Mouse (Mus musculus) gastrocnemius, adult 2 months (tissue): ENCODE data around the gene Bag3. TPM values are rescaled to one million over a fixed set of nuclear protein-coding genes. Genes with fewer than 3 reads are reported as not detected.

Experiments
- DNase-seq: peaks from one replicate; pipeline ENCODE4 v3.0.0; 2022
- H3K27ac ChIP-seq: fragments of 200-600 bp; 2 replicates; pipeline ENCODE4 v1.8.1; 2022; ENCODE audit warnings: mild to moderate bottlenecking
- H3K4me3 ChIP-seq: fragments of 200-600 bp; 2 replicates; pipeline ENCODE4 v1.8.1; 2022; ENCODE audit warnings: mild to moderate bottlenecking, moderate library complexity
- CTCF ChIP-seq: fragments of 200-600 bp; IDR thresholded peaks from 2 replicates; pipeline ENCODE4 v1.8.1; 2022; ENCODE audit warnings: antibody characterized with exemption, mild to moderate bottlenecking, moderate library complexity
- intact Hi-C: fragments of 180-260 bp; cut with DNase I; formaldehyde crosslinking; loops from one replicate; pipeline ENCODE4 v1.15.1; 2025
- total RNA-seq, 2 experiments: library from RNA; stranded (reverse); gene quantifications; 2 replicates each; pipeline ENCODE4 v1.2.3; 2021

Gene Bag3
- total RNA-seq, 2 experiments from 2014 or later: 133 to 186 TPM

DNA sequence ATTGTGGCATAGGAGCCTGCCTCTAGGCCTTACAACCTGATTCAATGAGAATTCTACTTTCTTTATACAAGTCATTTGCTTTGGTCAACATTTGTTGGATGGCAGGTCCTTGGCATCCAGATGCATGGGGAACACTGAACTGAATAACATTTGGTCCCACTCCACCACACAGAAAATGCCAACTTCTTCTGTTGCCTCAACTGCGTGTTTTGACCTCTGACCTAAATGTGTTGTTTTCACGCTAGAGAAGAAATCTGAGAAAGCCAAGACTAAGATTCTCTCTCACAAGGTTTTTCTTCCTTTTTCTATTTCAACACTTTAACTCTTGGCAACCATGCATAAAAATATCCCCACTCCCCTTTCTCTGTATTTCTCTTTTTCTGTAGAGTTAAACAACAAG, 52.4 kb downstream of the Bag3 start:
- no peak for TF ChIP-seq CTCF
- intact Hi-C loops: no loop called here
- no peak for DNase-seq
- H3K27ac ChIP-seq: no peak overlapping the region
- H3K4me3 ChIP-seq: no peak overlapping the region

DNA sequence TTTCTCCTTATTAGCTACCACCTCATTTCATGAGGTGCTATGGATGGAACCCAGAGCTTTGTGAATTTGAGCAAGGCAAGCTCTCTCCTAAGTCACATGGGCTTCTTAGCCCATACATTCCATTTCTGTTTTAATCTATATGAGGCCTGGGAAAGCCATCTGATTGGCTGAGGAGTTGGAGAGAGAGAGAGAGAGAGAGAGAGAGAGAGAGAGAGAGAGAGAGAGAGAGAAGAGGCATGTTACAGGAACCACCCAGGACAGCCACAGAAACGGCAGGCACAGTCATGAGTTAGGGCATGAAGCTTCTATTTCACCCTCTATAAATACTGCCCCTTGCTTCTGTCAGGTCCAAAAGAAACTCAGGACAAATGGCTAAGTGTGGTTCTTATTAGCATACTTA, 54.2 kb downstream of the Bag3 start:
- no peak for DNase-seq
- TF ChIP-seq CTCF: no peak
- Histone ChIP-seq H3K4me3 (no peak overlapping the region), H3K27ac (no peak overlapping the region)
- intact Hi-C loops: no loop called here

DNA sequence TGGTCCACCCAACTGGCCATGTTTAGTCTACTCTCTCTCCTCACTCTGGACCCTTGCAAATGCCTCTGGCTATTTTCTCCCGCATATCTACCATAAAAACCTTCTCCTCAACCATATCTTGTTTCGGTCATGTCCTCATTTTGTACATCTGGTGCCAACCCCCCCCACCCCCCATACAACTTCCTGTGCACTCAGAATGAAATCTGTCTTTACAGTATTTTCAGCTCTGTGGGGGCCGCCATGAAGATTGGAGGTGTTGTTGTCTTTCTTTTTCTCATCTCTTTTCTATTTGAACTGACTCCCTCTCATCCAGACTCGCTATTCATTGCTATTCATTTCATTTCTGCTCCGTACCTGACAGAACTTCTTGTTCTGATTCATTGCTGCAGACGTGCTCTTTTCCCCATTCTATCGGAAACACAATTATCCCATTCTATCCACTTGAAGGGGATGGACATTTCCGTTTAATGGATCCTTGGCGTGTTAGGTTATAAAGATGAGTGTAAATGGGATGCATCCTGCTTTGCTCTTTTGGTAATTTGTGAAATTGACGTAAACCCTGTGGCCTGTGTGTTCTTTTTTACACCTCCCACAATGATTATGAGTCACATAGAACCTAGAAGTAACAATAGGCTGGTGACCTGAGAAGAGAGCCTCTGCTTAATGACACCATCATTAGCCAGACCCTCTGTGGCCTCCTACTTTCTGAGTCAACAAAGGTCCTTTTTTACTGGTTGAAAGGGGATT, 55.0 kb downstream of the Bag3 start:
- TF ChIP-seq CTCF: no peak
- intact Hi-C loops: no loop called here
- Histone ChIP-seq H3K4me3 (no peak overlapping the region), H3K27ac (no peak overlapping the region)
- no peak for DNase-seq

DNA sequence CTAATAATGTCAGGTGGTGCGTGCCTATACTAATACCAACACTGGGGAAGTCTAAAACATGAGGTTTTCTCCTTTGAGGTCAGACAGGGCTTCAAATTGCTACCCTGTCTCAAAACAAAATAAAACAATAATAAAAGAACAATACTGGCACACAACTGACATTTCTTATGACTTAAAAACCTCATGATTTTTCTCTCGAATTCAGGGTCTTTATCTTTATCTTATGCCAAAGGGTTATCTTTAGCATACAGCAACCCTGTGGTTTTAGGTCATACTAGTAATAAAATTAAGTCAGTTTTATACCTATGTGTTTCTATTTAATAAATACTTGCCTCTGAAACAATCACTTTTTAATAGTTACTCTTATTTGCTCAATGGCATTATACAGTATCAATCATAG, 56.0 kb downstream of the Bag3 start:
- TF ChIP-seq CTCF: no peak
- Histone ChIP-seq H3K4me3 (no peak overlapping the region), H3K27ac (no peak overlapping the region)
- no peak for DNase-seq
- intact Hi-C loops: no loop called here

DNA sequence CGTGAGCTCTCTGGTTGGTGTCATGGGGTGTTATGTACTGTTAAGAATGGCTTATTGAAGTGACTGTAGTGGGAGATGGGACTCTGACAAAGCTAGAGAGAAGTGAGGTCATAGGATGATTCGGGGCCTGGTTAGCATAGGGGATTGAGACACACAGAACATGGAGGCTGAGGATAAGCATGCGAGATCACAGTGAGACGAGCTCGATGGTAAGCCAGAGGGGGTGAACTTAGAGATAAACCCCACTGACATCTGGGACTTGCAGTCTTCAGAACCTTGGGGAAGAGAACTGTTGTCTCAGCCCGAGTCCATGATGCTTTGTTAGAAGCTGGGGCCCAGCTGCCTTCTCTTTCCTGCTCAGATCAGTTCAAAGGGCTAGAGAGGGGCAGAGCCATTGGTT, 56.9 kb downstream of the Bag3 start:
- no peak for DNase-seq
- H3K4me3 ChIP-seq: no peak overlapping the region
- intact Hi-C loops: loop anchor here (5.0 kb wide), 1 partner anchor 92 kb away; no protein-coding TSS in a partner anchor
- H3K27ac ChIP-seq: no peak overlapping the region
- no peak for TF ChIP-seq CTCF

DNA sequence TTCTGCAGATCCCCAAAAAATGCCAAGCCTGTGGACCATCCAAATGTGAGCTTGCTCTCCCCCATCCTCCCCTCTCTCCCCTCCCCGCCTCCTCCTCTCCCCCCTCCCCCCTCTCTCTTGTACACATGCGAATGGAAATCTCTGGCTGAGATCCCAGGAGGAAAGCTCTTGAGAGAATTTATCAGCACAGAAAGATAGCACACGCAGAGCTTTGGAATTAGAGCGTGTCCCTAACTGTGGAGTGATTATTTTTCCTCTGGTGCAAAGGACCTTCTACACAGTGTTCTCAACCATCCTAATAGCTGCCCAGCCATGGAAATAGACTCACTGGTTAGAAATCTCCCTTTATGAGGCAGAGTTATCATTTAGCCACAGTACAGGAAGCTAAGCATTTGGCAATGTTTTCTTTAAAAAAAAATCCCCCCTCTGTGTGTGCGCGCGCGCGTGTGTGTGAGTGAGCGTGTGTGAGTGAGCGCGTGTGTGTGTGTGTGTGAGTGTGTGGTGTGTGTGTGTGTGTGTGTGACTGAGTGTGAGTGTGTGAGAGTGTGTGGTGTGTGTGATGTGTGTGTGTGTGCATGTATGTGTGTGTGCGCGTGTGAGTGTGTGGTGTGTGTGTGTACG, 58.6 kb downstream of the Bag3 start:
- DNase-seq: no peak
- no peak for TF ChIP-seq CTCF
- intact Hi-C loops: loop anchor here (5.0 kb wide), 1 partner anchor 90 kb away; no protein-coding TSS in a partner anchor
- Histone ChIP-seq H3K4me3 (no peak overlapping the region), H3K27ac (no peak overlapping the region)

DNA sequence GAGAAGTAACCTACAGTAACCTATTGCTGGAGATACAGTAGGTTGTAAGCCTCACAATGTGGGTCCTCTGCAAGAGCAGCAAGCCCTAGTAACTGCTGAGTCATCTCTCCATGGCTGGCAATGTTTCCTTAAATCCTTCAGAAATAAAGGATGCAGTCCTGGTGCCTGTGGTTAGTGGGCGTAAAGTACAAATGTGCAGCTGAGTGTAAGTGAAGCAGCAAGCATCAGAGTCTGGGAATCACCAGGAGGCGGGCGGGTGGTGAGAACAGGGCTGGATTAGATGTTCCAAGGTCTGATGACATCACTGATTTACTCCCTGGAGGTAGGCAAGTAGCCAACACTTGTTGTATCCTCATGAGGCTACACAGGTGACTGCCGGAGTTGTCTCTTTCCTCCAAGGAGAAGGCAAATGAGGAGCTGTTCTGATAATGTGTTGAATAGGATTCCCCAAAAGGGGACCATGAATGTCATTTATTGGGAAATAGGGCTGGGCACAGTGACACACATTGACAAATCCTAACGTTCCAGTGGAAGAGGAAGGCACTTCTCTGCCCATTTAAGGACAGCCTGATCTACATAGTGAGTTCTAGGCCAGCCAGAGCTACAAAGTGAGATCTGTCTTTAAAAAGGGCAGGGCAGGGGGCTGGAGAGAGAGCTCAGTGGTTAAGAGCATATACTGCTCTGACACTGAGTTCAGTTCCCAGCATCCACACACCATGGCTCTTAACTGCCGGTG, 60.0 kb downstream of the Bag3 start:
- Histone ChIP-seq H3K27ac (no peak overlapping the region), H3K4me3 (no peak overlapping the region)
- no peak for DNase-seq
- TF ChIP-seq CTCF: no peak
- intact Hi-C loops: loop anchor here (5.0 kb wide), 1 partner anchor 89 kb away; no protein-coding TSS in a partner anchor

DNA sequence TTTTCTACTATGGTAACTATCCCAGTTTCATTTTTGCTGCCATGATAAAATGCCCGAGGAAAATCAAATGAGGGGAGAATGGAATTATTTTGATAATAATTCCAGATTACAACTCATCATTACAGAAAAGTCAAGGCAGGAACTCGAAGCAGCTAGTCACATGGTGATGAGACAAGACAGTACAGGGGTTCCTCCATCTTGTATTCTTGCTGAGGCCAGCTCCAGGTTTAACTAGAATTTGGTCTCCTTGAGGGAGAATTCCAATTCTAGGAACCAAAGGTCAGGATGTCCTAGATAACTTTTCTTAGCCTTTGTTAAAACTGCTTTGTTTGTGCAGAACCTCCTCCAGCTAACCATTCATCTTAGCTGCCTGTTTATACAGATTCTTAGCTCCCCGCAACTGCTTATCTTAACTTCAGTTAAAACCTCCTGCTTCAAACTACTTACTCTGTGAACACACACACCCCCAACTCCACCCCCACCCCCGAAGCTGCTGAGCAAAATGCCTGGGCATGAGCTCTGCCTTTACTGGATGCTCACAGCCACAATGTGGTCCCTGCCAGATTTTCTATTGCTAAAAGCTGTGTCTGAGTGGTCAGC, 64.0 kb downstream of the Bag3 start:
- intact Hi-C loops: no loop called here
- TF ChIP-seq CTCF: no peak
- no peak overlapping the region for H3K27ac ChIP-seq

DNA sequence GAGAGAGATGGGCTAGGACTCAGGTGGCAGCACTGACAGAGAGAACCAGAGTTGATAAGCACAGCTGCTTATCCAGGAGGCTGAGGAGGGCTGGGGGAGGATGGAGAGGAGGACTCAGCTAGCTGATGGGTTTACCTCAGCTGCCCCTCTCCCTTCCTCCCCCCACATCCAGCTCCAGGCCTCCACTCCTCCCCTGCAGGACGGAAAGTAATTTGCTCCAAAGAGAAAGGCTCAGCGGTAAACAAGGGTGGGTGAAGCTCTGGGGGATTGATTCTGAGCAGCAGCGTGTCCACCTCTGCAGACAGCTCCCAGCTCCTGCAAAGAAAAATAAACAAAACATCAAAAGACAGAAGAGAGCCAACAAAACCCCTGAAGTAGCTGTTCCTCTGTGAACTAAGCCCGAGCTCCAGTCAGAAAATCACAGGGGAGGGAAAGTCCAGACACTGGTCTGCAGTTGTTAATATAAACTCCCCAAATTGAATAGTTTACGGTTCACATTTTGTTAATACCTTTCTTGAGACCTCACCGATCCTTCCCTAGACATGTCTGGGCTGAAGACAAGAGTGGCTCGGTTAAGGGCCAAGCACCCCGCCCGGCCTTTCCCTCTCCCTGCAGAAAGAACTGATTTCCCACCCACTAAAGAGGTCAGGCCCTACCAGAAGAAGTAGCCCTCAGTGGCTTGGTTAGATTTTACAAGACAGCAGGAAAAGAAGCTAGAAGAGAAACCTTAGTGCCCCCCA, 68.1 kb downstream of the Bag3 start:
- intact Hi-C loops: no loop called here
- peak; percentile 27 for DNase-seq
- Histone ChIP-seq H3K27ac (peak overlapping the region; percentile 85), H3K4me3 (peak overlapping the region; percentile 22; the same call in 1 of the 2 replicates)
- no peak for TF ChIP-seq CTCF

More for the DNA sequence above, 64.0 kb downstream of the Bag3 start:
- DNase-seq: no peak
- H3K4me3 ChIP-seq: no peak overlapping the region

DNA sequence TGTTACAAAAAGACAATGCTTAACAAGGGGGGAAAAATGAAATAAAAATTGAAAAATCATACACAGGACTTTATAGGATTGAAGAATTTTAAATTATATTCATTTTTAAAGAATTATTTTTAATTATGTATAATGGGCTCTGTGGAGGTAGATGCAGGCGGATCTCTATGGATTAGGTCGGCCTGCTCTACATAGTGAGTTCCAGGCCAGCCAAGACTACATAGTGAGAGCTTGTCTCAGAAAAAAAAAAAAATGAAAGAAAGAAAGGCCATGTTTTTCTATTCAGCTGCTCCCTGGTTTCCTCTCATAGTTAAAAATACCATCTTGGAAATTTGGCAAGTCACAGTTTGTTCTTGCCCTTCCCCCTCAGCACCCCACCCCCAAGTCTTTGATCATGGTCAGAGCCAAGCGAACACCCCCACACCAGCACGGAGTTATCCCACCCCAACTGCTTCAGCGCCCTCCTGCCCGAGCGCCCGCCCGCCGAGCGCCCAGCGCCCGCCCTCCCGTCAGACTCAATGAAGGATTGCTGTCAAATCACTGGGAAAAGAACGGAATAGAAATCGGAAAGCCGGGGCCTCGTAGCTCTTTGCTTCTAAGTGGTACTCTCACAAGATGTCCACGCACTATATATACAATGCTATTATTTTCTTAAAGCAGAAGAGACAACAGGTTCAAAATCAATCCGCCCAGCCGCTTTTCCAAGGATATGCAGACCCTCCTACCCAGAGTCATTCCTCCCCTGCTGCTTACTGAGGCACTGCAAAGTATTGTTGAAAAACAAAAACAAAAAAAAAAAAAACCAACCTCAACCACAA, 68.9 kb downstream of the Bag3 start:
- intact Hi-C loops: no loop called here
- Histone ChIP-seq H3K4me3 (peak overlapping the region; percentile 58), H3K27ac (peak overlapping the region; percentile 85)
- DNase-seq: peak; percentile 58
- TF ChIP-seq CTCF: no peak

DNA sequence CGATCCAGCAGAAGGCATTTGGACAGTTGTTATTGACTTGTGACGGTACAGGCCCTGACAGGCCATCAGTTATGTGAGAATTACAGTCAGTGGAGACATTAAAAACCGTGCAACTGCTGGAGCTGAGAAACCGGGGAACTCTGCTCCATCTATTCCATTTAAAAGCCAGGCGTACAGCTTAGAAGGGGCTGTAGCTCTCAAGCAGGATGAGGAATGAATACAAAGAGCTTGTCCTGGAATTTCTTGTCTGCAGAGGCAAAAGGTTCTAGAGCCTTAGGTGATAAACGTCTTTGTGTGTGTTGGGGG, 69.5 kb downstream of the Bag3 start:
- peak overlapping the region; percentile 58 for H3K4me3 ChIP-seq
- peak overlapping the region; percentile 85 for H3K27ac ChIP-seq
- intact Hi-C loops: no loop called here
- DNase-seq: no peak
- TF ChIP-seq CTCF: no peak
